Mouse (Mus musculus): ENCODE data around the gene Vps13d. TPM values are rescaled to one million over a fixed set of nuclear protein-coding genes. Genes with fewer than 3 reads are reported as not detected.

The Vps13d gene
- polyA plus RNA-seq, 1 experiment: 15.6 TPM

GRCm38 (mm10) chr4:144960188-144960904, 234.5 kb downstream of the Vps13d start:
- H3K4me3 ChIP-seq (ENCODE audit: low read depth, low read length): no peak overlapping the region
- no peak for TF ChIP-seq CTCF (IDR thresholded peaks at IDR 0.05; ENCODE audit: low read depth, low read length)
- TF ChIP-seq POLR2A (IDR thresholded peaks at IDR 0.05; ENCODE audit: insufficient read depth, low read length): no peak
- TF ChIP-seq EP300 (IDR thresholded peaks at IDR 0.05; ENCODE audit: insufficient read depth, low read depth, low read length): no peak
- H3K27me3 ChIP-seq (ENCODE audit: control insufficient read depth, insufficient read depth, low read length, poor library complexity, severe bottlenecking): no peaks in the 10 kb centered on the region
- no peak overlapping the region for H3K9ac ChIP-seq (ENCODE audit: low read depth, poor library complexity, severe bottlenecking)
- no peaks in the 10 kb centered on the region for H3K4me1 ChIP-seq (ENCODE audit: control insufficient read depth, insufficient read depth, low read length)
- H3K27ac ChIP-seq (ENCODE audit: insufficient read depth, low read length): no peak overlapping the region
- H3K36me3 ChIP-seq (ENCODE audit: control insufficient read depth, insufficient read depth, low read length, poor library complexity, severe bottlenecking): no peaks in the 10 kb centered on the region
- no peaks in the 10 kb centered on the region for H3K9me3 ChIP-seq (replicated peaks; ENCODE audit: control insufficient read depth, insufficient read depth, low read length, poor library complexity, severe bottlenecking)

GRCm38 (mm10) chr4:144957721-144958120, 237.1 kb downstream of the Vps13d start:
- H3K4me3 ChIP-seq (ENCODE audit: low read depth, low read length): no peak overlapping the region
- no peaks in the 10 kb centered on the region for H3K36me3 ChIP-seq (ENCODE audit: control insufficient read depth, insufficient read depth, low read length, poor library complexity, severe bottlenecking)
- no peak for TF ChIP-seq EP300 (IDR thresholded peaks at IDR 0.05; ENCODE audit: insufficient read depth, low read depth, low read length)
- TF ChIP-seq POLR2A (IDR thresholded peaks at IDR 0.05; ENCODE audit: insufficient read depth, low read length): no peak
- no peak for TF ChIP-seq CTCF (IDR thresholded peaks at IDR 0.05; ENCODE audit: low read depth, low read length)
- no peaks in the 10 kb centered on the region for H3K27me3 ChIP-seq (ENCODE audit: control insufficient read depth, insufficient read depth, low read length, poor library complexity, severe bottlenecking)
- H3K27ac ChIP-seq (ENCODE audit: insufficient read depth, low read length): no peak overlapping the region
- no peaks in the 10 kb centered on the region for H3K4me1 ChIP-seq (ENCODE audit: control insufficient read depth, insufficient read depth, low read length)
- H3K9me3 ChIP-seq (replicated peaks; ENCODE audit: control insufficient read depth, insufficient read depth, low read length, poor library complexity, severe bottlenecking): no peaks in the 10 kb centered on the region
- no peak overlapping the region for H3K9ac ChIP-seq (ENCODE audit: low read depth, poor library complexity, severe bottlenecking)

GRCm38 (mm10) chr4:144957186-144957585, 237.6 kb downstream of the Vps13d start:
- TF ChIP-seq POLR2A (IDR thresholded peaks at IDR 0.05; ENCODE audit: insufficient read depth, low read length): no peak
- no peak for TF ChIP-seq EP300 (IDR thresholded peaks at IDR 0.05; ENCODE audit: insufficient read depth, low read depth, low read length)
- no peak for TF ChIP-seq CTCF (IDR thresholded peaks at IDR 0.05; ENCODE audit: low read depth, low read length)
- H3K36me3 ChIP-seq (ENCODE audit: control insufficient read depth, insufficient read depth, low read length, poor library complexity, severe bottlenecking): no peaks in the 10 kb centered on the region
- H3K4me1 ChIP-seq (ENCODE audit: control insufficient read depth, insufficient read depth, low read length): no peaks in the 10 kb centered on the region
- H3K4me3 ChIP-seq (ENCODE audit: low read depth, low read length): no peak overlapping the region
- H3K27me3 ChIP-seq (ENCODE audit: control insufficient read depth, insufficient read depth, low read length, poor library complexity, severe bottlenecking): no peaks in the 10 kb centered on the region
- H3K9me3 ChIP-seq (replicated peaks; ENCODE audit: control insufficient read depth, insufficient read depth, low read length, poor library complexity, severe bottlenecking): no peaks in the 10 kb centered on the region
- no peak overlapping the region for H3K27ac ChIP-seq (ENCODE audit: insufficient read depth, low read length)
- H3K9ac ChIP-seq (ENCODE audit: low read depth, poor library complexity, severe bottlenecking): no peak overlapping the region

- H3K4me1 ChIP-seq (ENCODE audit: control insufficient read depth, insufficient read depth, low read length): no peaks in the 10 kb centered on the region
- H3K27me3 ChIP-seq (ENCODE audit: control insufficient read depth, insufficient read depth, low read length, poor library complexity, severe bottlenecking): no peaks in the 10 kb centered on the region
- H3K4me3 ChIP-seq (ENCODE audit: low read depth, low read length): no peak overlapping the region
- no peaks in the 10 kb centered on the region for H3K36me3 ChIP-seq (ENCODE audit: control insufficient read depth, insufficient read depth, low read length, poor library complexity, severe bottlenecking)
- H3K9ac ChIP-seq (ENCODE audit: low read depth, poor library complexity, severe bottlenecking): no peak overlapping the region
- H3K27ac ChIP-seq (ENCODE audit: insufficient read depth, low read length): no peak overlapping the region
- H3K9me3 ChIP-seq (replicated peaks; ENCODE audit: control insufficient read depth, insufficient read depth, low read length, poor library complexity, severe bottlenecking): no peaks in the 10 kb centered on the region
- TF ChIP-seq EP300 (IDR thresholded peaks at IDR 0.05; ENCODE audit: insufficient read depth, low read depth, low read length): no peak
- no peak for TF ChIP-seq CTCF (IDR thresholded peaks at IDR 0.05; ENCODE audit: low read depth, low read length)
- TF ChIP-seq POLR2A (IDR thresholded peaks at IDR 0.05; ENCODE audit: insufficient read depth, low read length): no peak
These were observed 238.5 kb downstream of the Vps13d start for GRCm38 (mm10) chr4:144956293-144956692.

- Histone ChIP-seq H3K4me3 (ENCODE audit: low read depth, low read length) (no peak overlapping the region), H3K9ac (ENCODE audit: low read depth, poor library complexity, severe bottlenecking) (no peak overlapping the region), H3K36me3 (ENCODE audit: control insufficient read depth, insufficient read depth, low read length, poor library complexity, severe bottlenecking) (no peaks in the 10 kb centered on the region), H3K4me1 (ENCODE audit: control insufficient read depth, insufficient read depth, low read length) (no peaks in the 10 kb centered on the region), H3K27ac (ENCODE audit: insufficient read depth, low read length) (no peak overlapping the region), H3K9me3 (replicated peaks; ENCODE audit: control insufficient read depth, insufficient read depth, low read length, poor library complexity, severe bottlenecking) (no peaks in the 10 kb centered on the region), H3K27me3 (ENCODE audit: control insufficient read depth, insufficient read depth, low read length, poor library complexity, severe bottlenecking) (no peaks in the 10 kb centered on the region)
- TF ChIP-seq EP300 (IDR thresholded peaks at IDR 0.05; ENCODE audit: insufficient read depth, low read depth, low read length) (no peak), POLR2A (IDR thresholded peaks at IDR 0.05; ENCODE audit: insufficient read depth, low read length) (no peak), CTCF (IDR thresholded peaks at IDR 0.05; ENCODE audit: low read depth, low read length) (no peak)
These were observed 238.9 kb downstream of the Vps13d start for GRCm38 (mm10) chr4:144955863-144956262.

GRCm38 (mm10) chr4:144953421-144953820, 241.4 kb downstream of the Vps13d start:
- Histone ChIP-seq H3K4me3 (ENCODE audit: low read depth, low read length) (no peak overlapping the region), H3K9ac (ENCODE audit: low read depth, poor library complexity, severe bottlenecking) (no peak overlapping the region), H3K27me3 (ENCODE audit: control insufficient read depth, insufficient read depth, low read length, poor library complexity, severe bottlenecking) (no peaks in the 10 kb centered on the region), H3K27ac (ENCODE audit: insufficient read depth, low read length) (no peak overlapping the region), H3K36me3 (ENCODE audit: control insufficient read depth, insufficient read depth, low read length, poor library complexity, severe bottlenecking) (no peaks in the 10 kb centered on the region), H3K4me1 (ENCODE audit: control insufficient read depth, insufficient read depth, low read length) (no peaks in the 10 kb centered on the region), H3K9me3 (replicated peaks; ENCODE audit: control insufficient read depth, insufficient read depth, low read length, poor library complexity, severe bottlenecking) (no peaks in the 10 kb centered on the region)
- no peak for TF ChIP-seq EP300 (IDR thresholded peaks at IDR 0.05; ENCODE audit: insufficient read depth, low read depth, low read length)
- no peak for TF ChIP-seq POLR2A (IDR thresholded peaks at IDR 0.05; ENCODE audit: insufficient read depth, low read length)
- no peak for TF ChIP-seq CTCF (IDR thresholded peaks at IDR 0.05; ENCODE audit: low read depth, low read length)
